Mouse (Mus musculus): Measurements from ENCODE around the gene Trpm3. TPM values are rescaled to one million over a fixed set of nuclear protein-coding genes. Genes with fewer than 3 reads are reported as not detected.

Gene Trpm3
- polyA plus RNA-seq, 1 experiment = 0.30 TPM

DNA sequence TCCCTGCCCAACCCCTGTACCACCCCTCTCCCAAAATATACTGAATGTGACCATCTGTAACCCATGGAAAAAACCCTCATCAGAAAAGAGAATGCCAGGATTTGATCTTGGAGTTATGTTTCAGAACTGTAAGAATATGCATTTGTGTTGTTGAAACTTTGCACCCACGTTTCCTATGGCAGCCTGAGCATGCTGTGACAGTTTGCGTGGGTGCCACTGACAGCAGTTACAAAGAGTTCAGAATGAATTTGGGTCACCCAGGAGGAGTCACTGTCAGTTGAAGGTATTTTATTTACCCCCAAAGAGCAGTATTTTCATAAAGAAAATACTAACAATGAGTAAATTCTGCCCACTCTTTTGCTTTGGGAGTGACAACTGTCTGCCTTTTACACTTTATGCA, 434.0 kb downstream of the Trpm3 start:
- 91% methylated on average over 2 of the region's 2 CpGs for WGBS
- Histone ChIP-seq H3K27ac (ENCODE audit: control insufficient read depth, insufficient read depth, low read length) (no peak overlapping the region), H3K4me1 (replicated peaks; ENCODE audit: control insufficient read depth, insufficient read depth, low read length) (no peaks in the 10 kb centered on the region), H3K27me3 (ENCODE audit: control insufficient read depth, insufficient read depth, low read length) (no peaks in the 10 kb centered on the region), H3K4me3 (ENCODE audit: control insufficient read depth, insufficient read depth, low read length) (no peak overlapping the region), H3K36me3 (ENCODE audit: control insufficient read depth, insufficient read depth, low read length) (no peaks in the 10 kb centered on the region)
- TF ChIP-seq CTCF (IDR thresholded peaks at IDR 0.05; ENCODE audit: borderline replicate concordance, control insufficient read depth, extremely low read depth, insufficient read depth, low read length, poor library complexity) (no peak), POLR2A (IDR thresholded peaks at IDR 0.05; ENCODE audit: control insufficient read depth, extremely low read depth, insufficient read depth, low read length, poor library complexity) (no peak)
- no peak for DNase-seq

DNA sequence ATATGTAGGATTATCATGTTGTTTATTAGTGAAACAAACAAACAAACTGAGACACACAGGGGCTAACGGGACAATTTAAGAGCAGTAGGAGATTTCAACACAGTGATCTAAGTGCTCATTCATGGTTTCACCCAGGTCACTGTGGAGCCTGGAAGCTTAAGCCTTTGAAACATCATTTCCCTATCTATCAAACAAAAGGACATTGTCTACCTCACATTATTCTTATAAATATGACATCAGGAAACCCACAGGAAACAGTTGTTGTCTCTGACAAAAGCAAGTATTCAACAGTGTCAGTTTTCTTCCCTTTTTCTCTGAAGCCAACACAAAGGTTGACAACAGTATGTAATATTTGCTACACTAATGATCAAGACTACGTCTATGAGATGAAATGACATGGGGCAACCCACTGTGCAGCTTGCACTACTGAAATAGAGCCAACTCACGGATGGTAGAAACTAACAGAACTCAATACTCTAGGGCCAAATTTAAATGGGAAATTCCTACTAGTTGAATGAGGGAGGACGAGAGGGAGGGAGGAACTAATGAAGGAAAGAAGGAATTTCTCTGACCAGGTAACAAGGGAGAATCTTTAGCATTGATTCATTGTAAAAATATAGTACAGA, 443.4 kb downstream of the Trpm3 start:
- DNase-seq = no peak
- H3K27ac ChIP-seq (ENCODE audit: control insufficient read depth, insufficient read depth, low read length) = no peak overlapping the region
- no peaks in the 10 kb centered on the region for H3K27me3 ChIP-seq (ENCODE audit: control insufficient read depth, insufficient read depth, low read length)
- no peak for TF ChIP-seq POLR2A (IDR thresholded peaks at IDR 0.05; ENCODE audit: control insufficient read depth, extremely low read depth, insufficient read depth, low read length, poor library complexity)
- H3K36me3 ChIP-seq (ENCODE audit: control insufficient read depth, insufficient read depth, low read length) = no peaks in the 10 kb centered on the region
- no peaks in the 10 kb centered on the region for H3K4me1 ChIP-seq (replicated peaks; ENCODE audit: control insufficient read depth, insufficient read depth, low read length)
- H3K4me3 ChIP-seq (ENCODE audit: control insufficient read depth, insufficient read depth, low read length) = no peak overlapping the region
- WGBS = 39% methylated on average over 4 of the region's 4 CpGs

DNA sequence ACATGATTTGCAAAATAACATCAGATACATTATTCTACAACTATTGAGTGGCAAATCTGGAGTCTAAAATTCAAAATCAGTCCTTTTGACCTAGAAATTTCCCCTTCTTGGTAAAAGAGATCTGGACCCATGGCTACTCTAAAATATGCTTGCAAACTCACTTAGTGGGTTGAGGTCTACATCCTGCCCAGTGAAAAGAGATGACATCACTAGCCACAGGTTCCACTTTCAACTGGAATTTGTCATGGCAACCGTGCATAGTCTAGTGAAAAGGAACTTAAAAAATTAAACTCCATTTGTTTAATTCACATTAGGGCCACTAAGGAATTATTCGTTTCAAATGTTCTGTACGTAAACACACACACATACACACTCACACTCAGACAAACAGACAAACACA, 455.6 kb downstream of the Trpm3 start:
- H3K36me3 ChIP-seq (ENCODE audit: control insufficient read depth, insufficient read depth, low read length) = no peaks in the 10 kb centered on the region
- TF ChIP-seq POLR2A (IDR thresholded peaks at IDR 0.05; ENCODE audit: control insufficient read depth, extremely low read depth, insufficient read depth, low read length, poor library complexity) = no peak
- TF ChIP-seq CTCF (IDR thresholded peaks at IDR 0.05; ENCODE audit: borderline replicate concordance, control insufficient read depth, extremely low read depth, insufficient read depth, low read length, poor library complexity) = no peak
- WGBS = 35% methylated on average over 3 of the region's 3 CpGs
- no peaks in the 10 kb centered on the region for H3K4me1 ChIP-seq (replicated peaks; ENCODE audit: control insufficient read depth, insufficient read depth, low read length)
- no peak overlapping the region for H3K27ac ChIP-seq (ENCODE audit: control insufficient read depth, insufficient read depth, low read length)
- H3K27me3 ChIP-seq (ENCODE audit: control insufficient read depth, insufficient read depth, low read length) = no peaks in the 10 kb centered on the region
- no peak for DNase-seq
- H3K4me3 ChIP-seq (ENCODE audit: control insufficient read depth, insufficient read depth, low read length) = no peak overlapping the region

DNA sequence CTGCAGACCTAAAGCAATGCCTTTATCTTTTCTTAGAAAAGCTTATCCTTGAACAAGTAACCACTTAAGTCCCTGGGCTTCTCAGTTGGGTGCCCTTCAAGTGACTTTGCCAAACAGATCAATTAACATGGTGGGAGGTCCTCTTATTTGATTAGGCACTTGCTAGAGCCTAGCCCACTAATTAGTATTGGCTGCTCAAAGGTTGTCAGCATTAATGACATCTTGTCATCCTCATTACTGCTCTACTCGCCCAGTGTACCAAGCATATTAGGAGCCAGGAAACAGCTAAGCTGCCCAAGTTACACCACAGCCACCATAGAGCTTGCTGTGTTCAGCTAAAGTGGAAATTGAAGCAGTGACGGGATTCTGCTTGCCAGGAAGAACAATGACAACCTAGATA, 456.4 kb downstream of the Trpm3 start:
- 84% methylated on average over 2 of the region's 2 CpGs for WGBS
- H3K27ac ChIP-seq (ENCODE audit: control insufficient read depth, insufficient read depth, low read length) = no peak overlapping the region
- DNase-seq = no peak

DNA sequence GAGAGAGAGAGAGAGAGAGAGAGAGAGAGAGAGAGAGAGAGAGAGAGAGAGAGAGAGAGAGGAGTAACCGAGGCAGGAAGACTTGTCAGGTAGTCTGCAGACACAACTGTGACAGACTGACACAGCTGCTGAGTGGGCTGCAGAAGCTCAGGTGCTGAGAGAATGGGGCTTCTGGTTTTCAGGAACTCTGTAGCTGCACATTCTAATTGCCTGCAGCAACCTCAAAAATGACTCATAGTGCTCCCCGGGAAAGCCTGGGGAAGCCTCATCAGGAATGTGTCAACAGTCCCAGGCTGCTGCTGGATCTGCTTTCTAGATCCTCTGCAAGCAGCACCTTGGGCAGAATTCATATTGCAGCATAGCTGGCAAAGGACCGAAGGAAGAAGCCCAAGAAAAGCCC, 457.9 kb downstream of the Trpm3 start:
- DNase-seq = no peak
- Histone ChIP-seq H3K36me3 (ENCODE audit: control insufficient read depth, insufficient read depth, low read length) (no peaks in the 10 kb centered on the region), H3K4me3 (ENCODE audit: control insufficient read depth, insufficient read depth, low read length) (no peak overlapping the region), H3K27ac (ENCODE audit: control insufficient read depth, insufficient read depth, low read length) (no peak overlapping the region), H3K27me3 (ENCODE audit: control insufficient read depth, insufficient read depth, low read length) (no peaks in the 10 kb centered on the region), H3K4me1 (replicated peaks; ENCODE audit: control insufficient read depth, insufficient read depth, low read length) (no peaks in the 10 kb centered on the region)
- WGBS = 39% methylated on average over 3 of the region's 3 CpGs
- TF ChIP-seq CTCF (IDR thresholded peaks at IDR 0.05; ENCODE audit: borderline replicate concordance, control insufficient read depth, extremely low read depth, insufficient read depth, low read length, poor library complexity) = no peak
- TF ChIP-seq POLR2A (IDR thresholded peaks at IDR 0.05; ENCODE audit: control insufficient read depth, extremely low read depth, insufficient read depth, low read length, poor library complexity) = no peak

More for the DNA sequence above, 456.4 kb downstream of the Trpm3 start:
- no peak overlapping the region for H3K4me3 ChIP-seq (ENCODE audit: control insufficient read depth, insufficient read depth, low read length)
- H3K27me3 ChIP-seq (ENCODE audit: control insufficient read depth, insufficient read depth, low read length) = no peaks in the 10 kb centered on the region
- no peaks in the 10 kb centered on the region for H3K36me3 ChIP-seq (ENCODE audit: control insufficient read depth, insufficient read depth, low read length)
- TF ChIP-seq CTCF (IDR thresholded peaks at IDR 0.05; ENCODE audit: borderline replicate concordance, control insufficient read depth, extremely low read depth, insufficient read depth, low read length, poor library complexity) (no peak), POLR2A (IDR thresholded peaks at IDR 0.05; ENCODE audit: control insufficient read depth, extremely low read depth, insufficient read depth, low read length, poor library complexity) (no peak)
- no peaks in the 10 kb centered on the region for H3K4me1 ChIP-seq (replicated peaks; ENCODE audit: control insufficient read depth, insufficient read depth, low read length)

DNA sequence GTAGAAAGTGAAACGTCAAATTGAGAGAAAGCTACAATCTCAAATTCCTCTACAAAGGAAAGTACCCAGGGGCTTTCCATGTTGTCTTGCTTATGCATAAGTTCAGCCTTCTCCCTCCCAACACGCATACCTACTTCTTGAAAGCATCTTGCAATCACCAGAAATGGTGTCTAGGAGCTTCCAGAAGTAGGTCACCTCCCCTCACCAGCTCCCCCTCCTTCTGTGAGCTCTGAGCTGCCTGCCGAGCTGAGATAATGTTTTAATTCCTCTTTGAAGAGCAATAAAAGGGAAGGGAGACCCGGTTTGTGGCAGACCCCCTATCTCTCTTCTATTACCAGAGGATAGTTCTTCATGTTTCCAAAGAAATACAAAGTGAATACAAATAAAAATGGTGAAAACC, 465.5 kb downstream of the Trpm3 start:
- no peak overlapping the region for H3K27ac ChIP-seq (ENCODE audit: control insufficient read depth, insufficient read depth, low read length)
- TF ChIP-seq CTCF (IDR thresholded peaks at IDR 0.05; ENCODE audit: borderline replicate concordance, control insufficient read depth, extremely low read depth, insufficient read depth, low read length, poor library complexity) (no peak), POLR2A (IDR thresholded peaks at IDR 0.05; ENCODE audit: control insufficient read depth, extremely low read depth, insufficient read depth, low read length, poor library complexity) (no peak)
- no peak for DNase-seq
- no peaks in the 10 kb centered on the region for H3K4me1 ChIP-seq (replicated peaks; ENCODE audit: control insufficient read depth, insufficient read depth, low read length)
- H3K27me3 ChIP-seq (ENCODE audit: control insufficient read depth, insufficient read depth, low read length) = no peaks in the 10 kb centered on the region
- WGBS = 14% methylated on average over 4 of the region's 4 CpGs
- H3K4me3 ChIP-seq (ENCODE audit: control insufficient read depth, insufficient read depth, low read length) = no peak overlapping the region
- no peaks in the 10 kb centered on the region for H3K36me3 ChIP-seq (ENCODE audit: control insufficient read depth, insufficient read depth, low read length)
